Mouse (Mus musculus) spleen, adult 2 months (tissue): Measurements from ENCODE around the gene Dcaf5.

Experiments used
- CTCF ChIP-seq: fragments of 200-500 bp; IDR thresholded peaks from 2 replicates; pipeline ENCODE4 v1.5.1; 2011; ENCODE audit warnings: mild to moderate bottlenecking, inconsistent platforms; ENCODE audit not compliant: insufficient read depth, insufficient read length, insufficient replicate concordance; ENCODE audit errors: extremely low read depth
- POLR2A ChIP-seq: fragments of 200-500 bp; IDR thresholded peaks from 2 replicates; pipeline ENCODE4 v1.6.1; 2011; ENCODE audit warnings: low read depth, low read length, inconsistent platforms

- TF ChIP-seq CTCF (no peak), POLR2A (no peak)
Measured at GRCm38 (mm10) chr12:80324051-80324784, 112.2 kb downstream of the Dcaf5 start.
